Mouse (Mus musculus) midbrain, embryonic 10.5 days (tissue): ENCODE data around the gene 4930432K21Rik. TPM values are rescaled to one million over a fixed set of nuclear protein-coding genes. Genes with fewer than 3 reads are reported as not detected.

Experiments
- DNase-seq: peaks from one replicate; pipeline ENCODE4 v3.0.0-alpha.2; 2017; ENCODE audit warnings: low spot score
- H3K27ac ChIP-seq: fragments of 300-500 bp; sonication (generic); replicated peaks from 2 replicates; pipeline ENCODE4 v1.5.1; 2016; ENCODE audit warnings: mild to moderate bottlenecking
- H3K27me3 ChIP-seq: fragments of 300-500 bp; sonication (generic); 2 replicates; pipeline ENCODE4 v1.6.1; 2016; ENCODE audit warnings: low read depth, mild to moderate bottlenecking; ENCODE audit not compliant: poor library complexity, severe bottlenecking
- H3K36me3 ChIP-seq: fragments of 300-500 bp; sonication (generic); 2 replicates; pipeline ENCODE4 v1.6.1; 2016; ENCODE audit warnings: mild to moderate bottlenecking, moderate library complexity
- H3K4me1 ChIP-seq: fragments of 300-500 bp; sonication (generic); 2 replicates; pipeline ENCODE4 v1.6.1; 2016
- H3K4me3 ChIP-seq: fragments of 300-500 bp; sonication (generic); 2 replicates; pipeline ENCODE4 v1.5.1; 2016; ENCODE audit warnings: mild to moderate bottlenecking, moderate library complexity
- H3K9me3 ChIP-seq: fragments of 300-500 bp; sonication (generic); replicated peaks from 2 replicates; pipeline ENCODE4 v1.6.1; 2016; ENCODE audit warnings: mild to moderate bottlenecking
- WGBS: fragments of 180-500 bp; shearing (Covaris S2); methylation state at CpG from one replicate; pipeline ENCODE4 v1.1.7; 2016; 5-methylcytosine and 5-hydroxymethylcytosine counted together
- polyA plus RNA-seq: library from polyadenylated mRNA; unstranded; fragments of >200 nt; fragmentation: Nextera tagmentation; extraction: Ambion mirVana; gene quantifications from 2 replicates; pipeline ENCODE4 v1.2.1, GENCODE M21; 2016

4930432K21Rik gene
- polyA plus RNA-seq, result 2.4 TPM in 2 replicates

GRCm38 (mm10) chr8:84147769-84148530 is at the start of gene 4930432K21Rik, which contains the start of gene Cc2d1a:
Gene 4930432K21Rik (plus strand): TSS chr8:84148025.
Gene Cc2d1a (minus strand): TSS chr8:84147936.
- peaks cover 28% of the 10 kb centered on the region for H3K4me1 ChIP-seq
- peak; percentile 91 for DNase-seq
- peaks cover 8% of the 10 kb centered on the region; the same call in 1 of the 2 replicates for H3K27me3 ChIP-seq
- H3K9me3 ChIP-seq, result no peaks in the 10 kb centered on the region
- H3K4me3 ChIP-seq, result peak within 1 kb of the TSS; percentile 80
- WGBS, result 17% methylated on average over 49 of the region's 49 CpGs
- H3K27ac ChIP-seq, result peak within 1 kb of the TSS; percentile 88
- H3K36me3 ChIP-seq, result peaks cover 23% of the 10 kb centered on the region

DNA sequence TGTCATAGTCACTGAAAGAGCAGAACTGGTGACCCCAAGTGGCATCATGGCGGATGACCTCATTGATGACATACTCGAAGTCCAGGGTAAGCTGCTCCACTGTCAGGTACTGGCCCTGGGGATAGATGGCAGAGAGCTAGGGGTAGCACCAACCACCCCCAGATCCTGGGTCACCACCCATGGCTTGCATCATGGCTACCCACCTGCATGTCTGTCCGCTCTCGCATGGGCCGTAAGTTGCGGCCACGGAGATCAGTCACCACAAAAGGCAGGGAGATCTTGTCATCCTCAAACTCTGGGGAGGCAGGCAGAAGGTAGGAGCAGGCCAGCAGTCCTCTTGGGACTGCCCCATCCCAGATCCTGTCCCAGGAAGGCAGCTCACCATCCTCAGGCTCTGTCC is 49.4 kb upstream of the 4930432K21Rik start:
- 96% methylated on average over 7 of the region's 7 CpGs for WGBS

GRCm38 (mm10) chr8:84101476-84102270 is 46.2 kb upstream of the 4930432K21Rik start:
- DNase-seq, result no peak
- 95% methylated on average over 25 of the region's 25 CpGs for WGBS
- no peaks in the 10 kb centered on the region for H3K9me3 ChIP-seq
- no peak overlapping the region for H3K4me3 ChIP-seq
- H3K27ac ChIP-seq, result no peak overlapping the region
- H3K4me1 ChIP-seq, result peaks cover 41% of the 10 kb centered on the region
- peaks cover 63% of the 10 kb centered on the region for H3K36me3 ChIP-seq
- no peaks in the 10 kb centered on the region for H3K27me3 ChIP-seq

More for the DNA sequence above, 49.4 kb upstream of the 4930432K21Rik start:
- no peaks in the 10 kb centered on the region for H3K9me3 ChIP-seq
- peaks cover 96% of the 10 kb centered on the region for H3K36me3 ChIP-seq
- H3K27me3 ChIP-seq, result no peaks in the 10 kb centered on the region
- no peak for DNase-seq
- no peak overlapping the region for H3K4me3 ChIP-seq
- peaks cover 21% of the 10 kb centered on the region for H3K4me1 ChIP-seq
- no peak overlapping the region for H3K27ac ChIP-seq

GRCm38 (mm10) chr8:84103601-84104000 is 44.2 kb upstream of the 4930432K21Rik start:
- Histone ChIP-seq H3K4me3 (peak overlapping the region; percentile 68), H3K27ac (peak overlapping the region; percentile 98), H3K27me3 (no peaks in the 10 kb centered on the region), H3K4me1 (peaks cover 41% of the 10 kb centered on the region), H3K9me3 (no peaks in the 10 kb centered on the region), H3K36me3 (peaks cover 44% of the 10 kb centered on the region)
- WGBS, result 67% methylated on average over 3 of the region's 3 CpGs
- no peak for DNase-seq

GRCm38 (mm10) chr8:84104221-84104620 is 43.6 kb upstream of the 4930432K21Rik start:
- Histone ChIP-seq H3K27ac (peak overlapping the region; percentile 98), H3K27me3 (no peaks in the 10 kb centered on the region), H3K36me3 (peaks cover 38% of the 10 kb centered on the region), H3K4me1 (peaks cover 41% of the 10 kb centered on the region), H3K9me3 (no peaks in the 10 kb centered on the region), H3K4me3 (peak overlapping the region; percentile 68)
- DNase-seq, result peak; percentile 89
- WGBS, result under 1% methylated on average over 28 of the region's 29 CpGs

DNA sequence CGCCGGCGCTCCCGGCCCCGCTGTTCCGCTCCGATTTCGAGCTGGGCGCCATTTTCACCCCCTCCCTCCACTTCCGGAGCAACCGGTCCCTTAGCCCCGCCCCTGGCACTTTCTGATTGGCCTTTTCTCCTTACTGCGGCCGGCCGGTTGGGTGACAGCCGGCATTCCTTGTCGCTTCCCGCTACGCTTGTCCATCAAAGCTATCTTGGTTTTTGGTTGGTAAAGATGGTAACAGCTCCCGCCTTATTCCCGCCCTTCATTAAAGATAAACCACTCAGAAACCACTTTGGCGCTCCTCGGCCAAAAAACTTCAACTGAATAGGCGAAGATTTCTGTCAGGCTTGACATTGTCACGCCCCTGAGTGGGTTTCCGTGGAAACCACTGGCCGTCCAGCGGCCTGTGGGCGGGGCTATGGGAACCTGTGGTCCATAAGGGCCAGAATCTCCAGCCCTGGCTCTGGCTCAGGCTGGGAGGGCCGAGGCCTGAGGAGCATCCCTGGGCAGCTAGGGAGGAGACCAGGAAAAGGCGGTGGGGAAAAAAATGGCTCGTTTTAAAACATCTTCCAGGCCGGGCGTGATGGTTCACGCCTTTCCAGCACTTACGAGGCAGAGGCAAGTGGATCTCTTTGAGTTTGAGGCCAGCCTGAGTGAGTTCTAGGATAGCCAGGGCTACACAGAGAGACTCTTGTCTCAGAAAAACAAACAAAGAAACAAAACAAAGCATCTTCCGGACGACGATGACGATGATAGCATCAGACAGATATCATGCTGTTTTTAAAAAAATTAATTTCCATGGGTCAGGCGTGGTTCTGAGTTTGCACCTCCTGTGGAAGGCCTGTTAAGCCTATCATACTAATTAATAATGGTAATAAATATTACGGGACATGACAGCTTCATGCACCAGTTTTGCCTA is 42.9 kb upstream of the 4930432K21Rik start, which contains the start of gene Dcaf15:
TSS of gene Dcaf15 (minus strand) at position 72 of the 913 bp plus-strand sequence.
- peaks cover 30% of the 10 kb centered on the region for H3K36me3 ChIP-seq
- H3K4me3 ChIP-seq, result peak within 1 kb of the TSS; percentile 68
- H3K27ac ChIP-seq, result peak within 1 kb of the TSS; percentile 98
- peak; percentile 99 for DNase-seq
- no peaks in the 10 kb centered on the region for H3K27me3 ChIP-seq
- no peaks in the 10 kb centered on the region for H3K9me3 ChIP-seq
- 8% methylated on average over 42 of the region's 42 CpGs for WGBS
- peaks cover 41% of the 10 kb centered on the region for H3K4me1 ChIP-seq

GRCm38 (mm10) chr8:84105676-84106075 is 42.1 kb upstream of the 4930432K21Rik start:
- 85% methylated on average over 2 of the region's 2 CpGs for WGBS
- Histone ChIP-seq H3K4me3 (no peak overlapping the region), H3K36me3 (peaks cover 23% of the 10 kb centered on the region), H3K9me3 (no peaks in the 10 kb centered on the region), H3K4me1 (peaks cover 41% of the 10 kb centered on the region), H3K27ac (peak overlapping the region; percentile 98; the same call in 1 of the 2 replicates), H3K27me3 (no peaks in the 10 kb centered on the region)
- DNase-seq, result no peak

DNA sequence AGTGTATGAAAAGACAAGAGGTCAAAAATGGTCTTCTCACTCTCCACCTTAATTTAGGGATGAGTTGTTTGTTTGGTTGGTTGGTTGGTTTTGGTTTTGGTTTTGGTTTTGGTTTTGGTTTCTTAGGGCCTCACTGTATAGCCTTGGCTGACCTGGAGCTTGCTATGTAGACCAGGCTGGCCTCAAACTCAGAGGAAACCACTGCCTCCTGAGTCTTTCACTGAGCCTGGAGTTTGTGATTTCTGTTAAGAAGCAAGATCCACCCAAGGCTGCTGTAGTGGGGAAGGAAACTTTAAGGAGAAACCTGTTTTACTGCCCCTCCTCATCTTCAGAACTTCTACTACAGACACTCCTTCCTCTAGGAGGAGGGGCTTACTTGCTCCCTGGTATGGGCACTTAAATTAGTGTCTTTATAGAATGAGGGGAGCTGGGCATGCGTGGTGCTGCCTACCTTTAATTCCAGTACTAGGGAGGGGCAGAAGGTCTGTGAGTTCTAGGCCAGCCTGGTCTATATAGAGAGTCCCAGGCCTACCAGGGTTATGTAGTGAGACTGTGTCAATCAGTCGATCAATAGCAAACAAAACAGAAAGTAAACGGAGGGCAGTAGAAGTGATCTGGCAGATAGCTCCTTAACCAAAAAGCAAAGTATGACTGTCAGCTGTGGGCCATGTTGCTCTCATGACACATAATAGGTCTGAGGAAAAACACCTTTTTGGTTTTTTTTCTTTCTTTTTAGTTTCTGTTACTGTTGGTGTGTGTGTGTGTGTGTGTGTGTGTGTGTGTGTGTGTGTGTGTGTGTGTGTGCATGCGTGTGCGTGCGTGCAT is 41.4 kb upstream of the 4930432K21Rik start:
- H3K27ac ChIP-seq, result no peak overlapping the region
- no peaks in the 10 kb centered on the region for H3K9me3 ChIP-seq
- DNase-seq, result no peak
- WGBS, result 96% methylated on average over 6 of the region's 6 CpGs
- peaks cover 40% of the 10 kb centered on the region for H3K4me1 ChIP-seq
- peaks cover 16% of the 10 kb centered on the region for H3K36me3 ChIP-seq
- no peak overlapping the region for H3K4me3 ChIP-seq
- H3K27me3 ChIP-seq, result no peaks in the 10 kb centered on the region

DNA sequence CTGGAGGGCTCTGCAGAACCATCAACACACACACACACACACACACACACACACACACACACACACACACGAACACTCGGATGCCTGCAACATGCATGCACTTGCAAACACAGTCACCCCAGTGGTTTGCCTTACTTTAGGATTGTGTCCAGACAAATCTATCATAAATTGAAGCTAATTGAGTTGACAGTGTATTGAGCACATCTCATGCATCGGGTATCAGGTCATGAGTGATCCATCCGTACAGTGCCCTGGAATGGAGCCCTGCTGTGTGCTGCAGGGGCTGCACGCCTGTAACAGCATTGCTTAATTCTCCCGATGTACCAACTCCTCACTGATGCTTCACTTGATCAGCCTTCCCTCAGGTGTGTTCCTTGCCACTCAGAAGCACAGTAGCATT is 32.2 kb upstream of the 4930432K21Rik start:
- Histone ChIP-seq H3K27me3 (no peaks in the 10 kb centered on the region), H3K4me3 (no peak overlapping the region), H3K9me3 (no peaks in the 10 kb centered on the region), H3K27ac (no peak overlapping the region), H3K36me3 (no peaks in the 10 kb centered on the region), H3K4me1 (no peaks in the 10 kb centered on the region)
- WGBS, result 94% methylated on average over 6 of the region's 6 CpGs
- no peak for DNase-seq

DNA sequence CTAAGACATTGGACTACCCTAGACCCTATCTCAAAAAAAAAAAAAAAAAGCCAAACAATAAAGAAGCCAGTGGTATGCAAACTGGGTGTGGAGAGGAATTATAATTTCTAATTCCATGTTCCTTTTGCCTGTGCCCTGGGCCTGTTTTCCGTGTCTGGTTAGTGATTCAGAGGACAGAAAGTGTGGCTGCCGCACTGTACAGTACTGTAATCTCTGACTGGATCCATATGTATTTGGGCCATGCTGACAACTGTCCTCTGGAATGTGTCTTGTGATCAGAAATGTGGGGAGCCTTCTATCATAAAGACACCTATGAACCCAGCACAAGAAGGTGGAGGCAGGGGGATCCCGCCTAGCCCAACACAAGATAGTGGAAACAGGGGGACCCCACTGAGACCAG is 25.7 kb upstream of the 4930432K21Rik start:
- DNase-seq, result no peak
- Histone ChIP-seq H3K27me3 (no peaks in the 10 kb centered on the region), H3K27ac (no peak overlapping the region), H3K9me3 (no peaks in the 10 kb centered on the region), H3K4me1 (peaks cover 1% of the 10 kb centered on the region), H3K4me3 (no peak overlapping the region), H3K36me3 (no peaks in the 10 kb centered on the region)
- 94% methylated on average over 3 of the region's 3 CpGs for WGBS

GRCm38 (mm10) chr8:84125656-84126055 is 22.2 kb upstream of the 4930432K21Rik start, which contains the start of gene Podnl1:
Gene Podnl1 (plus strand): TSS chr8:84125989.
- Histone ChIP-seq H3K36me3 (no peaks in the 10 kb centered on the region), H3K4me3 (no peak within 1 kb of the TSS), H3K4me1 (peaks cover 10% of the 10 kb centered on the region), H3K27ac (no peak within 1 kb of the TSS; the same call in 1 of the 2 replicates), H3K9me3 (no peaks in the 10 kb centered on the region), H3K27me3 (peaks cover 5% of the 10 kb centered on the region)
- WGBS, result 69% methylated on average over 9 of the region's 9 CpGs
- DNase-seq, result no peak
